Mouse (Mus musculus) colon, adult 2 months (tissue): ENCODE measurements around the gene Greb1. TPM values are rescaled to one million over a fixed set of nuclear protein-coding genes. Genes with fewer than 3 reads are reported as not detected.

ENCODE experiments used
- polyA plus RNA-seq: library from polyadenylated mRNA; depleted of rRNA; stranded (reverse); fragments of >200 nt; gene quantifications from 2 replicates; pipeline ENCODE4 v1.2.3, GENCODE M21; 2012; rRNA removed

Greb1 gene
- 5.8 and 8.4 TPM in 2 replicates for polyA plus RNA-seq

GRCm38 (mm10) chr12:16800259-16800958 is at the start of gene Greb1:
Gene Greb1 (minus strand): TSS chr12:16800886.

GRCm38 (mm10) chr12:16810525-16811431 is 10.1 kb upstream of the Greb1 start, which contains the start of gene E2f6:
Gene E2f6 (plus strand): TSS chr12:16810963.

GRCm38 (mm10) chr12:16653332-16654093 is 147.2 kb downstream of the Greb1 start, which contains the start of gene Ntsr2:
Gene Ntsr2 (plus strand): TSS chr12:16653382.

Other genes with a start within 250 kb of the Greb1 start
- 5.0 and 5.8 TPM in 2 replicates for gene Lpin1, start 189.9 kb downstream of the Greb1 start, polyA plus RNA-seq
- 0.14 TPM in 1 of 2 replicates, not detected in the other for gene Ntsr2, start 147.5 kb downstream of the Greb1 start, polyA plus RNA-seq
- 10.0 and 11.7 TPM in 2 replicates for gene E2f6, start 10.1 kb upstream of the Greb1 start, polyA plus RNA-seq
- 4.9 and 5.6 TPM in 2 replicates for gene Rock2, start 94.0 kb upstream of the Greb1 start, polyA plus RNA-seq
- 84.9 and 206 TPM in 2 replicates for gene Pqlc3, start 199.5 kb upstream of the Greb1 start, polyA plus RNA-seq
- 0.52 and 1.3 TPM in 2 replicates for gene 2410004P03Rik, start 210.8 kb upstream of the Greb1 start, polyA plus RNA-seq